Mouse (Mus musculus): ENCODE data around the gene Rai14. TPM values are rescaled to one million over a fixed set of nuclear protein-coding genes. Genes with fewer than 3 reads are reported as not detected.
"Not testable (repeated sequence)": the region's sequence is repeated elsewhere in the genome, so short reads cannot be mapped to it uniquely, and the experiment has no call there.

Rai14 gene
- total RNA-seq, 2 experiments from 2014 or later: 15.1 to 15.9 TPM

DNA sequence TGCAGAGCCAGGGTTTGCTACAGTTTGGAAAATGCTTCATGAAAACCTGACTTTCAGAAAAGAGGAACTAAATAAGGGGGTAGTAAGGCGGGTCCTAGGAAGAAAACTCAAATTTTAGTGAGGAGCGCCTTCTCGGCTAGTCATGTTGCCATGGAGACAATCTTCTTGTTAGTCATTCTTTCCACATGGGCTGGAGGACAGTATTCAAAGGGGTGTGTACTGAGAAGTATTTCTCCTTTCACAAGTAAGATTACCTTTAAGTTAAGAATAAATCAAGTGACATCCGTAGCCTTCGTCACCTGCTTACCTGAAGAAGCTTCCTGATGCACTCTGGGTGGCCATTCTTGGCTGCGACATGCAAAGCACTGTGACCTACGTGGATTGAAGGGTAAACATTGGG is 115.0 kb downstream of the Rai14 start:
- peak; percentile 19 for DNase-seq

DNA sequence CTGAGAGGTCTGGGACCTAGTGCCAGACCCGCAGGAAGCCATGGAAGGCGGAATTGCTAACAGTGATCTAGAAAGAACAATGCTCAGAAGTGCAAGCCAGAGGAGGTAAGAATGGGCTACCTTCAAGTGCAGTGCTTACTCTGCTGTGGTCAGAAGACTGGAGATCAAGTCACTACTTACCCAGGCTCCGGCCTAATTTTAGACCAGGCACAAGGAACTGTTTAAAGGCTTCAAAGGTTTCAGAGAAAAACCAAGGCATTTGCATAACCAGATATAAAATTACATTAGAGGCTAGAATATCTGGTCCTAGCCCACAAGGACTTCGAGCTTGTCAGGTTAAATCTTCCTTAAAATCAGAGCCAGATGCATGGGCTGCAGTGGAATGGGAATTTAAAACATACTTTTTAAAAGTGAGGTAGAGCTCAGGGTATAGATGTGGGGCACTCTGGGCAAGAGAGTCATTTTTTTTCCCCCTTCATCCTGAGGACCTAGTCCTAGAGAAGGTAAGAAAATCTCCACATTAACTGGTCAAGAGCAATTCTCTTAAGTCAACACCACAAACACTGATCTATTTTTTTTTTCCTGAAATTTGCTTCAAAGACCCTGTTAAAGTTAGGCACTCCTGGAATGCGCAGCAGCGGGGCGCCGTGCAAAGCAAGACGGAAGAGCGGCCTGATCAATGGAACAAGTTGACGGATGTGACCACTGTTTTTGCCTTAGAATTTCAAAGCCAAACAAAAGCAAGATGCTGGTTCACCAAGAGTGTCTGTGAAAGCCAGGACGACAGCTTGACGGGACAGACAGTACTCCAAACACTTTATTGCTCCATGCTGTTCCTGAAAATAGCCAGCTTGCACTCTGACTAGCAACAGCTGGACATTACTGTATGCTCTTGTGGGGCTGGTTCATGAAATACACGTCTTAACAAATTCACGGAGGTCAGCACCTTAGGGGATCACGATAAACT is 115.9 kb downstream of the Rai14 start:
- DNase-seq: peak; percentile 12

DNA sequence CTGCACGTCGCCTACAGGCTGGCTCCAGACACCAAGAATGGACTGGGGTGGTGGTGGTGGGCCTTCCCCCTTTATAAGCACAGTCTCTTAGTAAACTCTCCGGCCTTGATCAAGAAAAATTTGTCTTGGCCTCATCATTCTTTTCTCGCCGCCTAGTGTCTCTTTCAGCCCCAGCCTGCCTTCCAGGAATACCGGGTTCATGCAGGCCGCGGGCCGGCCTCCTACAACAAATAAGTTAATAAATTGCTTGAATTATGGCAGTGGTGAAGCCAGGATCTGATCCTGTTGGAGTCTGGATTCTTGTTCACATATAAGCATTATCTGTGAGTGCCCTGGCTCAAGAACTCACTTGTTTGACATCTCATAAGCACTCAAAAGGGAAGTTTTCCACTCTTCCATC is 117.6 kb downstream of the Rai14 start:
- no peak for DNase-seq

DNA sequence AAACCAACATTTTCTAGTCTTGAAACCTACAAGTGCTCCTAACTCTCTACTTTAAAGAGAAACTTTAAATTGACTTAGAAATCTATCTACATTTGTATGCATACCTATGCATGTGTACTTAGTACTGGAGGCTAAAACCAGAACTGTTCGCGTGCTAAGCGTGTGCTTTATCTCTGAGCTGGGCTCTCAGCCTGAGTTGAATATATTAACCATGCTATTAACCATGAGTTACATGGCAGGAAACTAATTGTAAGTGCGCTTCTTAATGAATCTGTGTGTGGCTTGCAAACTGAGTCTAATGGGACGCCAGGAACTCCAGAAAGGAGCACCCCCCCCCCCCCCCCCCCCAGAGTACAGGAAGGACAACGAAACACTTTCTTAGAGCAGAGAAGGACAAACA is 119.0 kb downstream of the Rai14 start:
- no peak for DNase-seq

DNA sequence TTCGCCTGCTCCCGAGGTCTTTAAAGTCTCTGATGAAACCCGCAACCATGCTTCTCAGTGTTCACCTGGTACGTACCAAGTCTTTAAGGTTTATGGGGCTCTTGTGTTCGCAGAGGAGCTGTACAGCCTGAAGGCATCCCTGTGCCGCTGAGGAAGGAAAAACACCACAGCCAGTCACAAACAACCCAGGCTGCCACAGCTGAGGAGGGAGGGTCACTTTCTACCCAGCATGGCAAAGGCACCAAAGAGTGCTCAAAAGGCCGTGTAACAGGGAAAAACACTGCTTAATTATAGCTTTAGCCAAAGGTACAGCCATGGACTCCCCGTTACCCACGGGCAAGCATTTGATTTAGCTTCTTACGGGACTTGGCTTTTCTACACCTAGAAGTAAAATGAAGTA is 119.5 kb downstream of the Rai14 start:
- no peak for DNase-seq

DNA sequence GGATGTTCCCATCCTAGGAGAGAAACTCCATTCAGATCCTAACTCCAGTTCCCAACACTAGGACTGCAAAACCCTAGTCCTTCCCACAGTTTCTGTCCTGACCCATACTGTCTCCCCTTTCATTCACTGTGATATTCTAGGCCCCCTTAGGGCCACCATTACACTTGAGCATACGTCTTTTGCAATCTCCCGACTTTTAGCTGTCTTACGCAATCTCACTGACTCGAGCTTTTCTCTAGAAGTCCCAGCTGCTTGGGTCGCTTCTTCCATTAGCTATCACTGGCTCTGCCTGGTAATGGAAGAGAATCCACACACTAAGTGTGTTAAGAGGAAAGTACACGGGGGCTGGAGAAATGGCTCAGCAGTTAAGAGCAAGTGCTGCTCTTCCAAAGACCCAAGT is 121.3 kb downstream of the Rai14 start:
- DNase-seq: no peak

DNA sequence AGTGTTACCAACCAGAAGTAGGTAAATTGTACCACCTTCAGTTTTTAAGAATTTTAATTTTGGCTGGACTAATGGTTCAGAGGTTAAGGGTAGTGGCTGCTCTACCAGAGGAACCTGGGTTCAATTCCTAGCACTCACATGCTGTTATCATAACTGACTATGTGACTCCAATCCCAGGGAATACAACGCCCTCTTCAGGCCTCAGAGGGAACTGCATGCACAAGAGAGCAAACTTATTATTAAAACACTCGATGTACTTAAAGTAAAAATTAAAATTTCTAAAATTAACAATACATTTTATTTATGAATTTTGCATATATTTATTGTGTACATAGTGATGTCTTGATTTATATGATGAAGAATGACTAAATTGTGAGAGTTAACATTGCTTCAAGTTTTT is 127.9 kb downstream of the Rai14 start:
- no peak for DNase-seq

DNA sequence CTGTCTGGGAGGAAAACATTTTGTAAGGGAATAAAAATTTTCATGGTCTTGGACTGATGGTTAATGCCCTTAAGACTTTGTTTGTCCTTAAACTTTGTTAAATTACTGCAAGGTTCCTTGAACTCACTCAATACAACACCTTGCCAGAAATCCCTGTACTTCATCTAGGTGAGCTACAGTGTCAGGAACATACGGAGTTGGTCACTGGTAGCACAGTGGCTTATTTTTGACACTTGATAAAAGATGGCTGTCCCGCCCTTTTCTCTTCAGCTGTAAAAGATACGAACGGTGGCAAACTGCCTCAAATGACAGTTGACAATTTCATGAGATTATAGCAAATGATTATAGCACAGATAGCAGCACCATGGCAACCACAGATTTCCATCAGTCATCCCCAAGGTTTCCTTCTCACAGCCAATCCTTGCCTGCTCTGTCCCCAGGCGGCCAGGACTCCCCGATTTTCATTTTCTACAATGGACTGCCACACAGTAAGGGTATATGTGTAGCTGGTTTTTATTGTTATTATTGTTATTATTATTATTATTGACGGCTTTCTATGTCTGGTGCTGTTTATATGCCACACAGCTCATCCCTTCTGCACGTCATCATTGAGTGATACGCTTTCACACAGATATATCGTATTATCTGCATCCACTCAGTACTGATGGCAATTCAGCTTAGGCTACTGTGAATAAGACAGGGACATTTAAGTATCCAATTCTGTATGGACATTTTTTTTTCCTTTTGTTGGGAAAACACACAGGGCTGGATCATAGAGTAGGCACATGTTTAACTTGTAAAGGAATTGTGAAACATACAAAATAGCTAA is 129.9 kb downstream of the Rai14 start:
- no peak for DNase-seq

DNA sequence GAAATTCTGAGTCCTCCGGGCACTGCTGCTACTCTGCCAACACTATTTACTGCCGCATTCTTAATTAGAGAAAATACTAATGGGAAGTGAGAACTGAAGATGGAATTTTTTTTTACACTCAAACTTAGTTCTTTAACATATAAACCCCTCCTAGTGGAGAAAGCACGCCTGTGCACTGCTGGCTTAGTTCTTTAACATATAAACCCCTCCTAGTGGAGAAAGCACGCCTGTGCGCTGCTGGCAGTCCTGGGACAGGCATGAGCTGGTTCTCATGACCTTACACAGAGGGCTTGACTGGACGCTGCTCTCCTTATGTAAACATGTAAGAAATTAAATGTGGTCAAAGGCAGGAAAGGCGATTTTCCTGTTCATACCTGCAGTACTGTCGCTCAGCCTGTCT is 131.0 kb downstream of the Rai14 start:
- peak; percentile 73 for DNase-seq

DNA sequence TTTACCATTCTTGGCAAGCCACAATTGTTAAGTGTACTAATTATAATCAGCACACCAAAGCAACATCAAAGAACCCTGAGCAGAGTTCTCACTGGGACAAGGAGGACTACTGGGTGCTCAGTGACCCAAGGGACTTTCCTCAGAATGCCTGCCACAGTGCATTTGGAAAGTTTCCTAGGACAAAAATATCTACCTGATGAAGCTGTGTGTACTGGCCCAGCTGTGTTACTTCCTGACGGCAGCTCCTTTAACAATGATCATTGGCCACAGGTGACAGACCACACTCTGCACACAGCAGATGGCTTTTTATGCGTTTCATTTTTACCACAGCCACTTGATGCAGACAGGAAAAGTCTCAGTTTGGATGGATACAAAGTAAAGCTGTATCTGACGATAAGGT is 135.3 kb downstream of the Rai14 start:
- DNase-seq: no peak

DNA sequence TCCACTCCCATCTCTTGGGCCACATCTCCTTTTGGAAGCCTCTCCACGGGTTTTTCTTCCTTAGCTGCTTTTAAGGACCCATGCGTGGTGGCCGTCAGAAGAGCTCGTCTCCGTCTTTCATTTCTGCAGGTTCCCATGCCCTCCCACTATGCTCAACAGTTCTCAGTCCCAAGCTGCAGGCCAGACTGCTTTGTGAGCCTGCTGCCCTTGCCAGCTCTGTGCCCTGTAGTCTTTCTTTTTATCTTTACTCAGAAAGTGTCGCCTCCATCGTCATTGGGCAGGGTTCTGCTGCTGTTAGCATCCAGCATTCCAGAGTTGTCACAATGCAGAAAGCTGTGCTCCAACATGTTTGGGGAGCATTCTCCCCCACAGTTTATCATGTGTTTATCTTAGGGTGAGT is 147.9 kb downstream of the Rai14 start:
- no peak for DNase-seq

DNA sequence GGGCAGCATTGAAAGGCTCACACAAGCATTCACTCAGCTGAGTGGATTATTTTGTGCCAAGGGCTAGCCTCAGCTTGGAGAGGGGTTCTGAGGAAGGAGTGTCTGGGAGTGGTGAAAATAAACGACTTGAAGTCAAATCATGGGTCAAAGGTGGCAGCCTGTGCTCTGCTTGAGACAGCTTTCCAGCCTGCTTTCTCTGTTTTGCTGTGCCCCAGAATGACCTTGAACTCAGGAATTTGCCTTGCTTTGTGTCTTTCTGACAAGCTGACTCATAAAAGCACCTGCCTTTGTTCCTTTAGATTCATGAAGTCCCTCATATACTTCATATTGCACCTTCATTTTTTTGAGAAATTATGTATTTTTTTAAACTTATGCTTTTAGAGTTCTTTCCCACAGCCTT is 150.2 kb downstream of the Rai14 start:
- no peak for DNase-seq

DNA sequence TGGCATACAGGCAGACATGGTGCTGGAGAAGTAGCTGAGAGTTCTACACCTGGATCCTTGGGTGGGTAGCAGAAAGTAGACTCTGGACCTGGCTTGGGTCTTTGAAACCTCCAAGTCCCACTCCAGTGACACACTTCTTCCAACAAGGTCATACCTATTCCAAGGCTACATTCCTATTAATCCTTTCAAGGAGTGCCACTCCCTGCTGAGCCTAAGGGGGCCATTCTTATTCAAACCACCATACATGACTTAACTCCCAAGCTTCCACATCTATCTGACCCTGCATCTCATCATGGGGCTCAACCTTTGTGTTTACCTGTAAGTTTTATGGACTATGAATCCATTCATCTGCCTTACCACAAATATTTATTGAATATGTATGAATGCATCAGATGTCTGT is 152.1 kb downstream of the Rai14 start:
- DNase-seq: no peak

DNA sequence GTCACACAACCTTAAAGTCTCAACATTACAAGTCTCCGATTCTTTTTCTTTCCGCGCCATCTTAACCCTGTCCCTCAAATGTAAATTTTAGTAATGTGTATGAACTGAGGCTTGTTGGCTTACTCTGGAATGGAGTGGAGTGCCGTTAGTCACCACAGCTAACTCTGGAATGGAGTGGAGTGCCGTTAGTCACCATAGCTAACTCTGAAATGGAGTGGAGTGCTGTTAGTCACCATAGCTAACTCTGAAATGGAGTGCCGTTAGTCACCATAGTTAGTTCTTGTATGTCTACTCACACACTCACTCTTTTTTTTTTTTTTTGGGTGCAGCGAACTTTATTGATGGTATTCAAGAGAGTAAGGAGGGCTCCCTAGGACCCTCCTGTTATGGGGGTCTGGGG is 154.4 kb downstream of the Rai14 start:
- DNase-seq: no peak

DNA sequence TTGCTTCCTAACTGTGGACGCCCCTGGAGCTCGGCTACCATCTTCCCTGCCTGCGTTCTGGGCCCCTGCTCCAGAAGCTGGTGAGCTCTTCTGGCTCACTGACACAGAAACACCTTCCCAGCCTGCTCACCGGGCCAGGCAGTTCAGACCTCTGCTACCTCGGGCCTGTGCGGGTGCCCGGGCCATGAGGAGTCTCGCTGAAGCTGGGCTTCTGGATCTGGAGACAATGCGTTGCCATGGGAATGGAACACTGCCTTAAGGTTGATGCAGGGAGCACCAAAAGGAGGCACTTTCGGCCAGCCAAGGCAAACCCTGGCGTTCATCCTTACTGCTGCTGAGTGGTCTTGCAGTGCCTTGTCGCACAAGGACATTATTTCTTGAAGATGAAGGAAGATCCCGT is 156.0 kb downstream of the Rai14 start, which contains the start of gene Ttc23l:
TSS of gene Ttc23l (minus strand) at position 204 of the 400 bp plus-strand sequence.
- no peak for DNase-seq

DNA sequence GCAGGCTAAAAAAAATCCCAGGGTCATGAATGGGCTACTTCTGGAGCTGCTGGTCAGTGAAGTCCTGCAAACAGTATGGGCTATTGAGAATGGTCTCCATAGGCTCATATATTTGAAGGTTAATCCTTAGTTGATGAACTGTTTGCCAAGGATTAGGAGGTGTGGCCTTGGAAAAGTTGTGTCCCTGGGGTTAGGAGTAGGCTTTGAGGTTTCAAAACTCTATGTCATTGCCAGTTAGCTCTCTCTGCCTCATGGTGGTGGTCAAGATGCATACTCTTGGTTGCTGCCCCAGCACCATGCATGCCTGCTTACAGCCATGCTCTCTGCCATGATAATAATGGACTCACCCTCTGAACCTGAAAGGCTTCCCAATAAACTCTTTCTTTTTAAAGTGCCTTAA is 160.1 kb downstream of the Rai14 start:
- no peak for DNase-seq

DNA sequence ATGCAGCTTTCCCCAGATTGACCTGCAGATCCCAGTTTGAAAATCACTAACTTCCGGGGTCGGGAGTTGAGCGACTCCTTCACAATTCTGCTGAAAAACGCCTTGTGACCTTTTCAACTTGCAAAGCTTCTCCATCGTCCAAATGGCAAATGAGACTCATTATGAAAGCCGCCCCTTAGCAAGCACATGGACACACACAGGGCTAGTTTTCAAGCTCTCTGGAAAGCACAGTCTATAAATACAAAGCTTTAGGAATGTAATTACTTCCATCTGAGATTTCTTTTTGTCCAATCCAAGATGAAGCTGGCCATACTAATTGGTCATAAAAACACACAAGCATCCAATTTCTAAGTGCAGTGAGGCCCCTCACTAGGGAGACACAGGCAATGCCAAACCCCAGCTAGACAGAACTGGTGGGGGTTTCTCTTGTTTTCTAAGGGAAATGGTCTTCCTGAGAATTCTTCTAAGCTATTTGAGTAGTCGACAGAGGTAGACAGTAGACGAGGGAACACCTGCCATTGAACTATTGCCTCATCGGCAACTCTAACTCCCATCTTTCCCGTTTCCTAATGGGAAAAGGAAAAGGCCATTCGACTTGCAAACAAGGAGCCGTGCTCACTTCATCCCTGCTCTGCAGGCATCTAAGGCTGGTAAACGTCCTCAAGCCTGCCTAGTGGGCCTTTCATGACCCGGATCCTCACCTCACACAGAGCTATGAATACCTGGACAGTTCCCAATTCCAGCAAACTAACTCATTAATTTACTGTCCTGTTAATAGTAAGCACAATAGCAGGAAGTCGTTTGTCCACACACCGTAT is 173.9 kb downstream of the Rai14 start:
- DNase-seq: no peak

DNA sequence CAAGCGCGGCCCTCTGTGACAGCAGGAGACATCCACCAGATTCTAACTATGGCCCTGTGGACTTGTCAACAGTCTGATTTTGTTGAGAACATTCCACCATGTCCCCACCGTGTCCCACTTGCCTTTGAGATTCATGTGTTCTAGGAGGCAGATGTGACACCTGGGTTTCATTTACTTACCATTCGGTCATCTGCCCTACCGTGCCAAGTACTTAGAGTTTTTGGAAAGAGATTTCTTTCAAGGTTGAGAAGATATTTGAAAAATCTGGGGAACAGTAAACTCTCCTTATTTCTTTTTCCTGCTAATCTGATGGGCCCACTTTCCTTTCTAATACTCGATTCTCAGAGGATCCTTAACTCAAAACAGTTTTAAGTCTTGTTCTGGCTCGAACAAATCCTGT is 178.5 kb downstream of the Rai14 start:
- DNase-seq: no peak

DNA sequence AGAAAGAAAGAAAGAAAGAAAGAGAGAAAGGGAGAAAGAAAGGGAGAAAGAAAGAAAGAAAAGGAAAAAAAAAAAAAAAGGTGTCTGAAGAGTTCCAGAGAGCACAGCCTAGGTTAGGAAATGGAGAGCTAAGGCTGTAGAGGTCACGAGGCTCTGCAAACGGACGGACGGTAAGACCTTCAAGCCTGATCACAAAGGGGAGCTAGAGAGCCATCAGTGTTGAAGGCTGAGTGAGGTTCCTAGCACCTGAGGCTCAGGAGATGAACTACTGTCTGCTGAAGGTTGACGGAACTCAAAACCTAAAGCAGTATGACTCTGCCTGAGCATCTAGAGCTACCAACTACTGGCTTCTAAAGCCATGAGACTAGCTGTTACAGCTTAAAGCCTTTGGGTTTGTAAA is 179.8 kb downstream of the Rai14 start:
- DNase-seq: no peak

DNA sequence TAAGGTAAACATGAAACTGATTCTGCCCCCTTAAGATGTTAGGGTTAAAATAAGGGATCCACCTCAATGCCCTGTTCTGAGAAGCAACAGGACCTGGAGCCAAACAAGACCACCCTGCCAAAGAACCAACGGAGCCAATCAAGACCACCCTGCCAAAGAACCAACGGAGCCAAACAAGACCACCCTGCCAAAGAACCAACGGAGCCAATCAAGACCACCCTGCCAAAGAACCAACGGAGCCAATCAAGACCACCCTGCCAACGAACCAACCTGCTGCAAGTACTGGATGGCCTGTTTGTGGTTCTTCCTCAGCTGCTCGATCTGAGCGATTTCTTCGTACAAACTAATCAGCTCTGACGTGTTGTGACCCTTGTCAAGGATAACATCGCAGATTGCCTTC is 181.1 kb downstream of the Rai14 start:
- DNase-seq: not testable (repeated sequence)

DNA sequence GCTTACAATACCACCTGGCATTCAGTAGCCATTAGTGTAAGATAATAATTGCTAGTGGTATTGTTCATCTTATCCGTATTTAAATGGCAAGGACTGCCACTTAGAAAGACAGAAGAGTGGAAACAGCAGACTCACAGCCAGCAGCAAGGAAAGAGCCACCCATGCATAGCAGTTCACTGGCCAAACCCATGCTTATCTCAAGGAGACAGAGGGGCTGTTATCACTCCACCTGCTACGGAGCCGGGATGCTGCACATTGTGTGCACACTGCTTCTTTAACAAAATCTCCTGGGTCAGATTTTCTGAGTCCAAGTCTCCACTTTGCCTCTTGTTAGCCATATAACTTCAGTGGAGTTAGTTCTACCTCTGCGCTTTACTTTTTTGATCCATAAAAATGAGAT is 183.1 kb downstream of the Rai14 start:
- DNase-seq: no peak

DNA sequence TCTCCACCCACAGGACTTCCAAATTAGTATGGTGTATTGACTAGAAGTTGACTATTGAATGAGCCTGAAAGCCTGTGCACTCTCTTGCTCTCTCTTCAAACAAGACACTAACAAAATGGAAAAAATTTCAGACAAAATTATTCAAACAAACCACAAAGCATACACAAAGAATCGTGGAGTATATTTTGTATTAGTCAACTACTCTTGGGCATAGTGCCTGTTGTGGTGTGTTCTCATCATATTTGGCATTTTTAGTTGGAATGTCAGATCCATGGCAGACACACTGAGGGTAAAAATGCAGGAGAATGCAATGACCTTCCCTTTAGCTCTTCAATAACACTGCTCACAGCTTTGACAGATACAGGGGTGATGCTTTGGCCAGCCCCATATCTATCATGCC is 188.5 kb downstream of the Rai14 start:
- no peak for DNase-seq
